ENCODE assay signal across 25 mouse cellular contexts in genomic region chr11:51377199-51377598, GRCm38 (mm10).
DNase-seq lines count a peak whose midpoint lies in the region; ATAC-seq and TF ChIP-seq lines count a peak whose summit lies in the region.
"Had no signal": no experiment of that assay in that cellular context is flagged by ENCODE, and none has a peak within 500 bp of the region (broad histone marks: within the 10 kb centered on the region; RNA-seq: fewer than 3 reads in every experiment).

No protein-coding gene starts in this region.

- no peaks in the 10 kb centered on the region for H3K4me1 ChIP-seq in heart, adult 2 months (ENCODE audit: control insufficient read depth, insufficient read depth, low read length)
- H3K4me1 ChIP-seq in lung, embryonic 14.5 days (ENCODE audit: insufficient read depth): no peaks in the 10 kb centered on the region
- H3K4me1 ChIP-seq in ES-Bruce4 (ENCODE audit: control insufficient read depth, insufficient read depth, low read length): no peaks in the 10 kb centered on the region
- H3K4me1 ChIP-seq: hindbrain, embryonic 13.5 days; limb, embryonic 15.5 days; lung, embryonic 15.5 days; midbrain, embryonic 12.5 days; neural tube, embryonic 13.5 days had no signal

- no peak overlapping the region for H3K27ac ChIP-seq in heart, adult 2 months
- no peak overlapping the region for H3K27ac ChIP-seq in lung, embryonic 14.5 days (ENCODE audit: low read depth)
- H3K27ac ChIP-seq in ES-Bruce4 (ENCODE audit: insufficient read depth, low read length): no peak overlapping the region
- H3K27ac ChIP-seq: embryonic facial prominence, embryonic 15.5 days; hindbrain, embryonic 13.5 days; limb, embryonic 15.5 days; lung, embryonic 15.5 days; midbrain, embryonic 12.5 days; neural tube, embryonic 13.5 days; stomach, embryonic 15.5 days had no signal

- TF ChIP-seq POLR2A in heart, adult 2 months (IDR thresholded peaks at IDR 0.05; ENCODE audit: insufficient read depth, low read depth, low read length): no peak
- TF ChIP-seq POLR2A in ES-Bruce4 (IDR thresholded peaks at IDR 0.05; ENCODE audit: insufficient read depth, low read length): no peak

- ATAC-seq in lung, embryonic 14.5 days (ENCODE audit: insufficient read depth): no peak
- ATAC-seq: inflammation-experienced regulatory T-cells, adult 6 months; Patski had no signal

- 69% methylated on average over 5 of the region's 5 CpGs for WGBS in heart, adult 2 months
- WGBS in lung, embryonic 14.5 days: 52% methylated on average over 5 of the region's 5 CpGs

- H3K4me2 ChIP-seq in lung, embryonic 14.5 days: no peak overlapping the region
- H3K4me2 ChIP-seq: embryonic facial prominence, embryonic 15.5 days; heart, embryonic 11.5 days; hindbrain, embryonic 13.5 days; limb, embryonic 15.5 days; lung, embryonic 15.5 days; midbrain, embryonic 12.5 days; neural tube, embryonic 13.5 days; stomach, embryonic 15.5 days had no signal

- no peak overlapping the region for H3K4me3 ChIP-seq in heart, adult 2 months
- no peak overlapping the region for H3K4me3 ChIP-seq in lung, embryonic 14.5 days (ENCODE audit: low read depth, low read length)
- H3K4me3 ChIP-seq in ES-Bruce4 (ENCODE audit: low read depth, low read length): no peak overlapping the region
- H3K4me3 ChIP-seq: embryonic facial prominence, embryonic 15.5 days; hindbrain, embryonic 13.5 days; limb, embryonic 15.5 days; lung, embryonic 15.5 days; midbrain, embryonic 12.5 days; neural tube, embryonic 13.5 days; stomach, embryonic 15.5 days had no signal

- no peaks in the 10 kb centered on the region for H3K36me3 ChIP-seq in heart, adult 2 months (ENCODE audit: control insufficient read depth, insufficient read depth, low read length)
- H3K36me3 ChIP-seq in lung, embryonic 14.5 days (ENCODE audit: insufficient read depth): no peaks in the 10 kb centered on the region
- no peaks in the 10 kb centered on the region for H3K36me3 ChIP-seq in ES-Bruce4 (ENCODE audit: control insufficient read depth, insufficient read depth, low read length, poor library complexity, severe bottlenecking)
- H3K36me3 ChIP-seq: embryonic facial prominence, embryonic 15.5 days; hindbrain, embryonic 13.5 days; limb, embryonic 15.5 days; lung, embryonic 15.5 days; midbrain, embryonic 12.5 days; neural tube, embryonic 13.5 days; stomach, embryonic 15.5 days had no signal

- H3K27me3 ChIP-seq in heart, adult 2 months (ENCODE audit: control insufficient read depth, insufficient read depth, low read length): no peaks in the 10 kb centered on the region
- no peaks in the 10 kb centered on the region for H3K27me3 ChIP-seq in lung, embryonic 14.5 days (ENCODE audit: insufficient read depth, low read length)
- H3K27me3 ChIP-seq in ES-Bruce4 (ENCODE audit: control insufficient read depth, insufficient read depth, low read length, poor library complexity, severe bottlenecking): no peaks in the 10 kb centered on the region
- H3K27me3 ChIP-seq: lung, embryonic 15.5 days; midbrain, embryonic 12.5 days; neural tube, embryonic 13.5 days; stomach, embryonic 15.5 days had no signal

- no peak overlapping the region for H3K9ac ChIP-seq in heart, adult 2 months (ENCODE audit: low read depth, low read length)
- no peak overlapping the region for H3K9ac ChIP-seq in lung, embryonic 14.5 days
- H3K9ac ChIP-seq in ES-Bruce4 (ENCODE audit: low read depth, poor library complexity, severe bottlenecking): no peak overlapping the region
- H3K9ac ChIP-seq: embryonic facial prominence, embryonic 15.5 days; hindbrain, embryonic 13.5 days; limb, embryonic 15.5 days; lung, embryonic 15.5 days; midbrain, embryonic 12.5 days; neural tube, embryonic 13.5 days; stomach, embryonic 15.5 days had no signal

- DNase-seq in heart, adult 2 months: no peak
- DNase-seq in heart, postnatal 36 days: no peak
- no peak for DNase-seq in lung, embryonic 14.5 days
- DNase-seq in lung, postnatal 10 days: no peak
- DNase-seq in retina, postnatal 1 day: peak; percentile 72
- DNase-seq in cerebellum, postnatal 36 days: no peak
- DNase-seq in left cerebral cortex, adult 18-20 months (ENCODE audit: low spot score in 2 of 2): no peak
- DNase-seq: adrenal gland, postnatal 10 days; cerebellum, adult 11 months; cerebellum, postnatal 14 days; gastrocnemius, postnatal 25 days; heart, postnatal 14 days; layer of hippocampus, postnatal 36 days; thymus, postnatal 14 days had no signal

- intact Hi-C loops in heart, adult 2 months (cut with DNase I): loop anchor here (10.0 kb wide), 1 partner anchor 52 kb away; no protein-coding TSS in a partner anchor
- intact Hi-C loops in heart, postnatal 36 days (cut with DNase I): no loop called here

- peak; percentile 38 for TF ChIP-seq CTCF in heart, adult 2 months (IDR thresholded peaks at IDR 0.05)
- peak; percentile 27; the same call in 1 of the 2 replicates for TF ChIP-seq CTCF in lung, embryonic 14.5 days (IDR thresholded peaks at IDR 0.05; ENCODE audit: low read depth)
- TF ChIP-seq CTCF in ES-Bruce4 (IDR thresholded peaks at IDR 0.05; ENCODE audit: low read depth, low read length): peak; percentile 17

- H3K79me2 ChIP-seq in heart, adult 2 months (replicated peaks; ENCODE audit: control insufficient read depth, insufficient read depth, low read length): no peaks in the 10 kb centered on the region

- no peaks in the 10 kb centered on the region for H3K9me3 ChIP-seq in lung, embryonic 14.5 days (ENCODE audit: low read depth, low read length)
- H3K9me3 ChIP-seq in ES-Bruce4 (replicated peaks; ENCODE audit: control insufficient read depth, insufficient read depth, low read length, poor library complexity, severe bottlenecking): no peaks in the 10 kb centered on the region
- H3K9me3 ChIP-seq: embryonic facial prominence, embryonic 15.5 days; hindbrain, embryonic 13.5 days; limb, embryonic 15.5 days; lung, embryonic 15.5 days; midbrain, embryonic 12.5 days; neural tube, embryonic 13.5 days; stomach, embryonic 15.5 days had no signal

- no peak for TF ChIP-seq EP300 in heart, adult 2 months (IDR thresholded peaks at IDR 0.05; ENCODE audit: insufficient read depth, low read depth, low read length)
- TF ChIP-seq EP300 in ES-Bruce4 (IDR thresholded peaks at IDR 0.05; ENCODE audit: insufficient read depth, low read depth, low read length): no peak
